Mouse (Mus musculus) lung, embryonic 16.5 days (tissue): ENCODE data around the gene Vcl. TPM values are rescaled to one million over a fixed set of nuclear protein-coding genes. Genes with fewer than 3 reads are reported as not detected.

Source experiments
- ATAC-seq: fragments of 200-750 bp; cut with Nextera tagmentation; 2 replicates; pipeline ENCODE4 v1.8.0; 2017; ENCODE audit warnings: low read depth, mild to moderate bottlenecking, moderate library complexity
- H3K27ac ChIP-seq: fragments of 300-500 bp; sonication (generic); 2 replicates; pipeline ENCODE4 v1.5.1; 2014; ENCODE audit warnings: mild to moderate bottlenecking, control low read depth, low read length
- H3K27me3 ChIP-seq: fragments of 300-500 bp; sonication (generic); 2 replicates; pipeline ENCODE4 v1.6.1; 2014; ENCODE audit warnings: low read depth, low read length, mixed read lengths; ENCODE audit not compliant: control insufficient read depth, insufficient read depth
- H3K36me3 ChIP-seq: fragments of 300-500 bp; sonication (generic); 2 replicates; pipeline ENCODE4 v1.6.1; 2014; ENCODE audit warnings: low read length; ENCODE audit not compliant: control insufficient read depth, insufficient read depth
- H3K4me1 ChIP-seq: fragments of 300-500 bp; sonication (generic); replicated peaks from 2 replicates; pipeline ENCODE4 v1.6.1; 2014; ENCODE audit warnings: low read length, mixed read lengths; ENCODE audit not compliant: control insufficient read depth, insufficient read depth
- H3K4me2 ChIP-seq: fragments of 300-500 bp; sonication (generic); 2 replicates; pipeline ENCODE4 v1.6.1; 2014; ENCODE audit warnings: low read depth, low read length, control low read depth
- H3K4me3 ChIP-seq: fragments of 300-500 bp; sonication (generic); 2 replicates; pipeline ENCODE4 v1.5.1; 2014; ENCODE audit warnings: mild to moderate bottlenecking, low read length, control low read depth
- H3K9ac ChIP-seq: fragments of 300-500 bp; sonication (generic); 2 replicates; pipeline ENCODE4 v1.6.1; 2014; ENCODE audit warnings: low read length, control low read depth
- H3K9me3 ChIP-seq: fragments of 300-500 bp; sonication (generic); 2 replicates; pipeline ENCODE4 v1.6.1; 2016; ENCODE audit warnings: low read length; ENCODE audit not compliant: control insufficient read depth
- WGBS: fragments of 180-500 bp; shearing (Covaris S2); extraction: QIAGEN DNeasy Blood & Tissue Kit; methylation state at CpG from one replicate; pipeline ENCODE4 v1.1.7; 2014; 5-methylcytosine and 5-hydroxymethylcytosine counted together
- polyA plus RNA-seq: library from polyadenylated mRNA; unstranded; fragments of >200 nt; fragmentation: Nextera tagmentation; extraction: Ambion mirVana; gene quantifications from 2 replicates; pipeline ENCODE4 v1.2.1, GENCODE M21; 2015

The Vcl gene
- polyA plus RNA-seq, 1 experiment from 2014 or later: 72.3 TPM

DNA sequence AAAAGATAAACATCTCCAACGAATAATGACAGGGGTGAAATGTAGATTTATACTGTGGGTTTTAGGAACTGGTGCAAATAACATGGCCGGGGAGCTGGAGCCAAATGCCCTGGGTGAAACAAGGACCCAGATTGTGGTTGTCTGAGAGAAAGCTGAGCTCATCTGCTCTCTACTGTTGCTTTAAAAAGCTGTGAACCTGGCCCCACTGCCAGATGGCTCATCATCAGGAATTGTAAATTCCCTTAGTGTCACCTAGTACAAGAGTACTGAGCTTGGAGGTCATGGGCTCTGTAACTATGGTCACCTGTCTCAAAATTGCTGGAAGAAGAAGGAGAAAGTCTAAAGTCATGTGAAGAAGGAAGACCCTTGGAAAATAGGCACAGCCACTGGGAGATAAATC is 129.8 kb downstream of the Vcl start:
- no peak overlapping the region for H3K27ac ChIP-seq
- no peaks in the 10 kb centered on the region; the same call in 1 of the 2 replicates for H3K36me3 ChIP-seq
- H3K9ac ChIP-seq: no peak overlapping the region
- H3K27me3 ChIP-seq: no peaks in the 10 kb centered on the region
- ATAC-seq: no peak
- no peak overlapping the region for H3K4me2 ChIP-seq
- no peaks in the 10 kb centered on the region for H3K9me3 ChIP-seq
- WGBS: 79% methylated on average over 2 of the region's 2 CpGs
- peaks cover 11% of the 10 kb centered on the region for H3K4me1 ChIP-seq
- no peak overlapping the region for H3K4me3 ChIP-seq

DNA sequence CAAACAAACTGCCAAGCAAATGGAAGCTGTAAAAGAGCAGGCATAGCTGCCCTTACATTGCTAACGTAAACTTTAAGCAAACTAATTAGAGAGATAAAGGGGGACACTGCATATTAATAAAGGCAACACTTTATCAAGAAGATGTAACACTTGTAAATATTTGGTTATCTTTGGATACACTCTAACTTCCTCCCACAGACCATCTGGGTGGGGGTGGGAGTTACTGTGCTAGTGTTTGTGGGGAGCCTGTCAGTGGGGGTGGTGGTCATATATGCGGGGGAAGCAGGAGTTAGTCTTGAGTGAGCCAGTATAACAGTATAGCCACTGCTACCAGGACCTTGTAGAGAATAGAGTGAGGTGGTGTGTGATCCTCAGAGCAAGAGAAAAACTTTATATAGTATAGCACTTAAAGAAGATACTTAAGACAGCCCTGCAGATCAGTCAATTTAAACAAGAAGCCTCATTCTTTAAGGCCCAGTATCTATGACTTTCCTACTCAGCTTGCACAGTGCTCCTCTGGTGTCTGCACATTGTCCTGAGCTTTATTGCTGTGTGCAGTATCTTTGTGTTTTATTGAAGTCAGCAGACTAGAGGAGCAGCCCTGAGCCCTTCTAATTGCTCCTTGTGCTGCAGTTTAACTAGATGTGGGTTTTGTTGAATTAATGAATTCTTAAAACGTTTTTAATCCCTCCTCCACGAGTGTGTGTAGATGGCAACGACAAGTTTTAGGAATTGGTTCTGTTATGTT is 133.7 kb downstream of the Vcl start:
- no peak overlapping the region for H3K4me2 ChIP-seq
- no peaks in the 10 kb centered on the region for H3K36me3 ChIP-seq
- no peak overlapping the region for H3K4me3 ChIP-seq
- no peaks in the 10 kb centered on the region for H3K9me3 ChIP-seq
- no peak overlapping the region for H3K9ac ChIP-seq
- H3K27ac ChIP-seq: no peak overlapping the region; the same call in 1 of the 2 replicates
- 36% methylated on average over 5 of the region's 5 CpGs for WGBS
- ATAC-seq: 0 out of 2 replicates have a peak, but pooled peaks have one; percentile 51
- peaks cover 27% of the 10 kb centered on the region for H3K4me1 ChIP-seq
- no peaks in the 10 kb centered on the region for H3K27me3 ChIP-seq

DNA sequence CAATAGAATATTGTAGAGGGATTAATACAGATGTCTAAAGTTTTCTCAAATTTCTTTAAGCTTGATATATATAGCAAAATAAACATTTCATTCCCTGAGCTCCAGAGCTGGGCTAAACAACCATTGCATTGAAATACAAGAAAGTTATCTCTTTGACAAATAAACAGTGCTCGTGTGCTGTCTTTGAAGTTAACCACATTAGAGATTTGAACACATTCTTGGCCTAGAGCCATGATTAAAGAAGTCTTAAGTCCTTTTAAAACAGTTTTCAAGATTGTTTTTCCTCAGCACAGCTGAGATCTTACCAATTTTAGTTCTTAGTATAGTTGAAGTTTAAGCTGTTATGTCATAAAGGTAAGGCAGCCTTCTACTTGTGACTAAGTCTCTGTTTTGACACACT is 135.1 kb downstream of the Vcl start:
- Histone ChIP-seq H3K4me2 (no peak overlapping the region), H3K9ac (no peak overlapping the region), H3K4me3 (no peak overlapping the region), H3K27ac (peak overlapping the region; percentile 13), H3K9me3 (no peaks in the 10 kb centered on the region), H3K36me3 (no peaks in the 10 kb centered on the region), H3K27me3 (no peaks in the 10 kb centered on the region), H3K4me1 (peaks cover 27% of the 10 kb centered on the region)
- peak; percentile 46; the same call in 1 of the 2 replicates for ATAC-seq
- 2% methylated on average over 1 of the region's 1 CpGs for WGBS

DNA sequence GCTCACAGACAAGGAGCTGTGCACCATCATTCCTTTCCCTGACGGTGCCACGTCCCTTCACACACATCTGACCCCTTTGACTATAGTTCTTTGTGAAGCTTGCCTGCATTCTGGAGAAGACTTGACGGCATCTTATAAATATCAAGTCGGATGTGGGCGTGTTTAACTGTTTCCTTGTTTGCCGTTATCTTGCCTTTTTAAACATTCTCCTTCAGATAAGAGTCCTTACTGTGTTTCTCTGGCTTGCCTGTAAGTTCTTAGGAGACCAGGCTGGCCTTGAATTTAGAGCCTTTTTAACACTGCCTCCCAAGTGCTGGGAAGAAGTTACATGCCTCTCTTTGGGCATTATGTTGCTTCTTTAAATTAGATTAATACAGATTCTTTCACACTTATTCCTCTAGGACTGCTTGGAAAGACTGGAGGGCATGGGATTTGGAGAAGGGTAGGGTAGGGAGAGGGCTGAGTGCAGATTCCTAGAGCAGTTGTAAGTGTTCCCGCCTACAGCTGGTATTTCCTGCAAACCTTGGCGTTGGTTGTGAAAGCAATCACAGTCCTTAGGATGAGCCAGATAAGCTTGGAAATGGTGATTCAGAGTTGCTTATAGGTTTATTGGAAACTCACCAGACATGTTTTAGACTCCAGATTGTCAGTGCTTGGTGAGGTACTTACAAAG is 136.4 kb downstream of the Vcl start:
- Histone ChIP-seq H3K36me3 (no peaks in the 10 kb centered on the region), H3K4me3 (no peak overlapping the region), H3K9me3 (no peaks in the 10 kb centered on the region), H3K4me2 (0 out of 2 replicates have a peak overlapping the region, but pooled peaks have one; percentile 7), H3K9ac (no peak overlapping the region), H3K27ac (peak overlapping the region; percentile 80), H3K27me3 (no peaks in the 10 kb centered on the region), H3K4me1 (peaks cover 27% of the 10 kb centered on the region)
- 9% methylated on average over 8 of the region's 8 CpGs for WGBS
- peak; percentile 68 for ATAC-seq

DNA sequence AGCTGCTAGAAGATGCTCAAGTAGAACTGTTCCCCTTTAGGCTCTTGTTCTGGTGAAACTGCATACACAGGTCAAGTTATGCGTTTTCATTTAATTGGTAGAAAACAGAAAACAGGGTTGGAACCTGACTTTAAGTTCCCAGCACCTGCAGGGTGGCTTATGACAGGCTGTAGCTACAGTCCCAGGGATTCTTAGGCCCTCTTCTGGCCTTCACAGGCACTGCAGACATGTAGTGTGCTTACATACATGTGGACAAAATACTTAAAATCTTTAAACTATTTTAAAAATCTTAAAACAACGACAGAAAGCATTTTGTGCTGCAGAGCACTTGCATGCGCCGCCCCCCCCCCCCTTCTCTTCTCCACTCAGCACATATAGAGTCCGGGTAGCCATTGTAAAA is 140.4 kb downstream of the Vcl start:
- no peak overlapping the region for H3K9ac ChIP-seq
- H3K4me3 ChIP-seq: no peak overlapping the region
- H3K9me3 ChIP-seq: no peaks in the 10 kb centered on the region
- no peaks in the 10 kb centered on the region for H3K27me3 ChIP-seq
- ATAC-seq: no peak
- H3K27ac ChIP-seq: no peak overlapping the region
- no peak overlapping the region for H3K4me2 ChIP-seq
- H3K36me3 ChIP-seq: no peaks in the 10 kb centered on the region
- peaks cover 18% of the 10 kb centered on the region for H3K4me1 ChIP-seq
- 74% methylated on average over 5 of the region's 5 CpGs for WGBS

DNA sequence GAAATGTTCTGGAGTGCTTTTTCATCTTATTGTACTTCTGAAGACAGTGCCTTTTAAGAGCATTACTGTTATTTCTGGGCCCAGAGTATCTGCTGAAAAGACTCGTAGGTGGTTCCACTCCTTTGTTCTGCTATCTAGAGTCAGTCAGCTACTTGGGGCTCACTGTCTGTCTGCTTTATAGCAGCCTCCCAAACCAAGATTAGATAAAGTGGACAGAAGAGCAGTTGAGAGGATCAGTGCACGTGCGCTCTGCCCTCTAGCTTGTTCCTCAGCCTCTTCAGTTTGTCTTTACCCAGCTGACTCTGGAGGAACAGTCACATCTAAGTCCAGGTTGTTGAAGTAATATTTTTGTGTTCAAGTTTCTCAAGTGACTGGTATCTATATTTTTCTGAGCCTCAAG is 144.8 kb downstream of the Vcl start:
- no peak overlapping the region for H3K4me2 ChIP-seq
- ATAC-seq: no peak
- H3K27ac ChIP-seq: no peak overlapping the region
- H3K4me3 ChIP-seq: no peak overlapping the region
- WGBS: 43% methylated on average over 3 of the region's 3 CpGs
- H3K9me3 ChIP-seq: no peaks in the 10 kb centered on the region
- H3K27me3 ChIP-seq: no peaks in the 10 kb centered on the region
- peaks cover 18% of the 10 kb centered on the region for H3K4me1 ChIP-seq
- H3K9ac ChIP-seq: no peak overlapping the region
- no peaks in the 10 kb centered on the region for H3K36me3 ChIP-seq

DNA sequence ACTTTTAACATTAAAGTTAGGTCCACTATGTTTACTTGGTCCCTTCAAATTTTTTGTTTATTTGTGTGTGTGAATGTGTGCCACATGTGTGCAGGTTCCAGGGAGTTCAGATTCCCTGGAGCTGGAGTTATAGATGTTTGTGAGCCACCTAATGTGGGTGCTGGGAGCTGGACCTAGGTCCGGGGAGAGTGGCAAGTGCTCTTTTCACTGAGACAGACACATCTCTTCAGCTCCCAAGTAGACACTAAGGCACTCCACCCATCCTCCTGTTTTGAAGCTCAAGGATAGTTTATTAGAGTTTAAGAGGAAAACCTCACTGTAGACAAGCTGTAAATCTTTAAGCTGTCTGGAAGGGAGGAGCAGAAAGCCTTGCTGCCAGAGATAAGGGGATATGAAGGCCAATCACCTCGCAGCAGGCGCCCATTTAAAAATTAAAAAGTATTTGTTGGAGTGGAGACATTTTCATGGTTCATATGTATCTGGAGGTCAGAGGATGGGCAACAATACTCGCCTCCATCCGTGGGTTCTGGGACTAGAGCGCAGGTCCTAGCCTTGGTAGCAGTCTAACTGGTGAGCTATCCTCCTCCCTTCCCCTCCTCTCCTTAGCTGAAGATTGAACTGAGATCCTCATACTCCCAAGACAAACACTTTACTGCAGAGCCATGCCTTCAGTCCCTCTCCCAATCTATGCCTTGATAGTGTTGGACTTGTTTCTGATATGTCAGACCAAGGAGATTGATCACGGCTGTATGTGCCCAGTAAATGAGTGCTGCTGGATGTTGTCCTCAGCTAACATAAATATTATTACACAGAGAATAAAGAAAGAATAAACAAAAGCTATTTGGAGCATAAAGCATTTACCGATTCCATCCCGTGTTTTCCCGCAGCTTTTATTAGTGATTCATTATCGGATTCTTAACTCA is 145.5 kb downstream of the Vcl start:
- Histone ChIP-seq H3K9me3 (no peaks in the 10 kb centered on the region), H3K4me2 (peak overlapping the region; percentile 70), H3K27me3 (no peaks in the 10 kb centered on the region), H3K36me3 (no peaks in the 10 kb centered on the region), H3K4me3 (peak overlapping the region; percentile 76), H3K4me1 (peaks cover 22% of the 10 kb centered on the region), H3K27ac (peak overlapping the region; percentile 21; the same call in 1 of the 2 replicates), H3K9ac (no peak overlapping the region)
- WGBS: 25% methylated on average over 11 of the region's 11 CpGs
- no peak for ATAC-seq

DNA sequence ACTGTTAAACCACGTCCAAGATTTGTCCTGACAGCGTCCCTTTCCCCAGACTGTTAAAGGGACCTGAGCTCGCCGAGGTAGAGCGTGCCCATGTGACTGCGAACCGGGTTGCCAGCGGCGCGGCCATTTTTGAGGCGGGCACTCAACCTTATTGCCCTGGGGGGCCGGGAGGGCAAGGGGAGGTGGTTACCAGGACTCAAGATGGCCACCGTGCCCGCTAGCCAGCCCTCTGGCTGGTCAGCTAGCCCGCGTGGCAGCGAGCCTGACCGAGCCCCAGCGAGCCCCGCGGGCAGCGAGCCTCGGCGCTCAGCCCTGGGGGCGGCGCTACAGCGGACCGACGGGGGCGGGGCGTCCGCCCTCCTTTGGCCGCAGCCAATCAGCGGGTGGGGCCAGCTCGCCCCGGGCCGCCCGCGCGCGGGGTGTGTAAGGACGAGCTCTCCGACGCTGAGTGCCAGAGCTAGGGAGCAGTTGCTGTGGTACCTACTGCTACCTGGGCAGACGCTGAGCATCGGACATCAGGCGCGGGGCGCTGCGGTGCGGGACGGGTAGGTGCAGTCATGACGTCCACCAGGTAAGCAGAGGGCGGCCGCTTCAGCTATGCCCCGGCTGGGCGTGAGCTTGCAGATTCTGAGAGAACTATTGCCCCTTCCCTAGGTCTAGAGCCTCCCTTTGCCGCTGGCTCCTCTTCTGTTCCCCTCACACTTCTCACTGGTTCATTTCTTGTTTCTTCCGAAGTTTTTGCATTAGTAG is 146.7 kb downstream of the Vcl start:
- Histone ChIP-seq H3K27me3 (no peaks in the 10 kb centered on the region), H3K9ac (peak overlapping the region; percentile 74), H3K4me1 (peaks cover 22% of the 10 kb centered on the region), H3K36me3 (no peaks in the 10 kb centered on the region), H3K27ac (peak overlapping the region; percentile 84), H3K4me3 (peak overlapping the region; percentile 76), H3K9me3 (no peaks in the 10 kb centered on the region), H3K4me2 (peak overlapping the region; percentile 70)
- under 1% methylated on average over 59 of the region's 59 CpGs for WGBS
- ATAC-seq: peak; percentile 99
